Mouse (Mus musculus) embryonic facial prominence, embryonic 15.5 days (tissue): ENCODE results near the gene Tardbp. TPM values are rescaled to one million over a fixed set of nuclear protein-coding genes. Genes with fewer than 3 reads are reported as not detected.

ENCODE experiments used
- ATAC-seq: fragments of 200-750 bp; cut with Nextera tagmentation; 2 replicates; pipeline ENCODE4 v1.8.0; 2017; ENCODE audit warnings: low read depth, moderate TSS enrichment; ENCODE audit not compliant: insufficient number of reproducible peaks, low FRiP score, low TSS enrichment
- H3K27ac ChIP-seq: fragments of 300-500 bp; sonication (generic); replicated peaks from 2 replicates; pipeline ENCODE4 v1.5.1; 2015; ENCODE audit warnings: mild to moderate bottlenecking, inconsistent platforms
- H3K27me3 ChIP-seq: fragments of 300-500 bp; sonication (generic); 2 replicates; pipeline ENCODE4 v1.6.1; 2015; ENCODE audit warnings: inconsistent platforms
- H3K36me3 ChIP-seq: fragments of 300-500 bp; sonication (generic); 2 replicates; pipeline ENCODE4 v1.6.1; 2015; ENCODE audit warnings: mild to moderate bottlenecking, inconsistent platforms
- H3K4me1 ChIP-seq: fragments of 300-500 bp; sonication (generic); 2 replicates; pipeline ENCODE4 v1.6.1; 2015; ENCODE audit warnings: inconsistent platforms
- H3K4me2 ChIP-seq: fragments of 300-500 bp; sonication (generic); replicated peaks from 2 replicates; pipeline ENCODE4 v1.6.1; 2015; ENCODE audit warnings: mild to moderate bottlenecking, inconsistent platforms
- H3K4me3 ChIP-seq: fragments of 300-500 bp; sonication (generic); replicated peaks from 2 replicates; pipeline ENCODE4 v1.5.1; 2015; ENCODE audit warnings: mild to moderate bottlenecking, inconsistent platforms
- H3K9ac ChIP-seq: fragments of 300-500 bp; sonication (generic); 2 replicates; pipeline ENCODE4 v1.6.1; 2015; ENCODE audit warnings: inconsistent platforms
- H3K9me3 ChIP-seq: fragments of 300-500 bp; sonication (generic); replicated peaks from 2 replicates; pipeline ENCODE4 v1.6.1; 2016; ENCODE audit warnings: inconsistent platforms
- WGBS: fragments of 180-500 bp; shearing (Covaris S2); methylation state at CpG from one replicate; pipeline ENCODE4 v1.1.7; 2015; 5-methylcytosine and 5-hydroxymethylcytosine counted together
- polyA plus RNA-seq: library from polyadenylated mRNA; unstranded; fragments of >200 nt; fragmentation: Nextera tagmentation; extraction: Ambion mirVana; gene quantifications from 2 replicates; pipeline ENCODE4 v1.2.1, GENCODE M21; 2015

Gene Tardbp
- polyA plus RNA-seq, 1 experiment from 2014 or later, result 282 TPM

DNA sequence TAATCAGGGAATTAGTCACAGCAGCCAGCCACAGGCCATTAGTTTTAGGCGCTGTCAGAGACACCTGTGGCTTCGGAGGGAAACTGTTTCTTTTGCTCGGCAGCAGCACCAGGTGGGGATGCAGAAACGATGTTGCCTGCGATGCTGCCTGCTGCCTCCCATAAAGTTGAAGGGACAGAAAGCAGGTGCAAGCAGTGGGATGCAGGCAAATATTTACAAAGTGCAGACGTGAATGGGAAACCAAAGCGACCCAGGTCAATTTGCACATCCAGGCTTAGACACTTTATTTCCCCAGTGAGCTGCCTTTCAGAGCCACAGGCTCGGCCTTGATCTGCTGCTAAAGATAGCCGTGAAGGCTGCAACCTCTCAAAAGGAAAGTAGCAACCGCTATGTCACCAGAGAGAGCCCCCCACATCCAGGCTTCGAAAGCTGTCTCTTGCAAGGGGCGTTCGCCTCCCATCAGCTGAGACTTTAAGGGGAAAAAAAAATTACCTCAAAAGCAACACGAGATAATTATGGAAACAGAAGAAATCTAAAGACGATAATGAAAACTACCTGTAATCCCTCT is 30.0 kb upstream of the Tardbp start:
- Histone ChIP-seq H3K27ac (no peak overlapping the region), H3K36me3 (no peaks in the 10 kb centered on the region), H3K9ac (no peak overlapping the region), H3K27me3 (no peaks in the 10 kb centered on the region; the same call in 1 of the 2 replicates), H3K4me3 (no peak overlapping the region), H3K4me1 (peaks cover 1% of the 10 kb centered on the region; the same call in 1 of the 2 replicates), H3K9me3 (no peaks in the 10 kb centered on the region), H3K4me2 (no peak overlapping the region)
- no peak for ATAC-seq
- whole genome bisulfite sequencing, result 43% methylated on average over 15 of the region's 15 CpGs

DNA sequence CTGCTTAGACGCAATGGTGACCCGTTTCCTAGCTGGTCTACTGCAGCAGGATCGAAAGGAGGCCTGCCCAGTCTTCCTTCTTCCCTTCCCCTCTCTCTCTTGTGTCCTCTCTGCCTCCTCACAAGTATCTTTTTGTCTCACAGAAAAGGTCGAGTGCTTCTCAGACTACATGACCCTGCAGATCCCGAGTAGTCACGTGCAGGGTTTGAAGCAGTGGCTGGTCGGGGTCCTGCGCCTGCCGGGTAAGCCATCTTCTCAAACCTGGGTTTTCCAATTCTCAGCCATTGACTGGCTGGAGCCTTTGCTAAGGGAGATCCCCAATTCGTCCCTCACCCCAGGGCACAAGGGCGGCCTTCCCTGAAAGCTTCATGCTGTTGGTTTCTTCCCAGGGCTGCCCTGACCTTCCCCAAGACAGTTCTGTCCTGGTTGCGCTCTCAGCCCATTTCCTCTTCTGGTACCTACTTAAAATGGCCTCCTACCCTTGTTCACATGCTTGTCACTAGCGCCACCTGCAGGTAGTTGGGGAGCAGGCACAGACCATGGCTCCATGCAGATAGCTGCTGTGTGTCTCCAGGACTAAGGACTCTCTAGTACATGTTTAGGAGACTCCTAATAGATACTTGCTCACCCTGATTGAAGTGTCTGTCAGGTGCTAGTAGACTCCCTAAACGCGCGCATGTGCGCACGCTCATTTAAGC is 28.0 kb upstream of the Tardbp start:
- Histone ChIP-seq H3K9ac (no peak overlapping the region), H3K9me3 (no peaks in the 10 kb centered on the region), H3K4me1 (no peaks in the 10 kb centered on the region), H3K27ac (no peak overlapping the region), H3K36me3 (no peaks in the 10 kb centered on the region), H3K27me3 (no peaks in the 10 kb centered on the region; the same call in 1 of the 2 replicates), H3K4me2 (no peak overlapping the region), H3K4me3 (no peak overlapping the region)
- ATAC-seq, result no peak
- WGBS, result 83% methylated on average over 18 of the region's 18 CpGs

DNA sequence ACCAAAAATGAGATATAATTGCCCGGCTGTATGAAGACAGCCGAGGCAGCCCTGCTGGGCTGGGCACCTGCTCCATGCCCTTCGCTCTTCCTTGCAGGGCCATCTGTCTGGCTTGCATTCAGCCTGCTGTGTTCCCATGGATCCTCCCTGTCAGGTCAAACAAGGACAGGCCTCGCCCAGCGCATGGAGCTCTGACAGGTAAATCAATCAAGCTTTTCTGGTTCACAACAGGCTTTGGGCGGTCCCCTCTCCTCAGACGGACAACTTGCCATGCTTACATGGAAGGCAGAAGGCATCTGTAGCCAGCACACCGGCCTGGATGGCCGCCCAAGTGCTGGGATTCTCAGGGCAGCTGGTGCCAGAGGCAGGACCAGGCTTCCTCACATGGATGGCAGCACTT is 24.2 kb upstream of the Tardbp start:
- ATAC-seq, result no peak
- Histone ChIP-seq H3K27me3 (no peaks in the 10 kb centered on the region), H3K4me2 (no peak overlapping the region), H3K9ac (no peak overlapping the region), H3K4me1 (no peaks in the 10 kb centered on the region), H3K4me3 (no peak overlapping the region), H3K9me3 (no peaks in the 10 kb centered on the region), H3K36me3 (no peaks in the 10 kb centered on the region), H3K27ac (no peak overlapping the region)
- 75% methylated on average over 9 of the region's 9 CpGs for WGBS

- H3K4me3 ChIP-seq, result no peak overlapping the region
- 62% methylated on average over 3 of the region's 3 CpGs for WGBS
- H3K4me1 ChIP-seq, result no peaks in the 10 kb centered on the region
- no peaks in the 10 kb centered on the region for H3K27me3 ChIP-seq
- no peak overlapping the region for H3K9ac ChIP-seq
- no peak overlapping the region for H3K27ac ChIP-seq
- no peak overlapping the region for H3K4me2 ChIP-seq
- H3K36me3 ChIP-seq, result no peaks in the 10 kb centered on the region
- no peaks in the 10 kb centered on the region for H3K9me3 ChIP-seq
- no peak for ATAC-seq
These were observed 22.5 kb upstream of the Tardbp start for GRCm38 (mm10) chr4:148649309-148649708.

DNA sequence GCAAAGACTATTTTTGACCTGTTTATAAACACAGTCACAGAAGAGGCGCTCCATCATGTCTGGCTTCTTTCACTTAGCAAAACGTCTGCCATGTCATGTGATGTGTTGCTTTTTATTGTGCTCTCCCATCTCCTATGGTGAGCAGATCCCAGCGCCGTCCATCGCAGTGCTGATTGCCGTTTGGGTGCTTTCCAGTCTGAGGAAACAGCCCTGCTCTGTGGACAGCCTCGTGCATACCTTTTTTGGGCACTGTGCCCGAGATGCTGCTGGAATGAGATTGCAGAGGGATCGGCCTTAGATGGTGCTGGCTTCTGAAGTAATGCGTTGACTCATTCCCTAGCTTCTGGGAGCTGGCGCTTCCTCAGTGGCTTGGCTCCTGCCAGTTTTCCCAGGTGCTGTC is 19.8 kb upstream of the Tardbp start:
- Histone ChIP-seq H3K4me2 (no peak overlapping the region), H3K36me3 (no peaks in the 10 kb centered on the region), H3K4me3 (no peak overlapping the region), H3K9me3 (no peaks in the 10 kb centered on the region), H3K27me3 (no peaks in the 10 kb centered on the region), H3K9ac (no peak overlapping the region), H3K4me1 (peaks cover 4% of the 10 kb centered on the region), H3K27ac (no peak overlapping the region)
- WGBS, result 56% methylated on average over 11 of the region's 11 CpGs
- peak; percentile 17; the same call in 1 of the 2 replicates for ATAC-seq

GRCm38 (mm10) chr4:148644926-148645325 is 18.1 kb upstream of the Tardbp start:
- ATAC-seq, result no peak
- Histone ChIP-seq H3K9me3 (no peaks in the 10 kb centered on the region), H3K4me1 (peaks cover 4% of the 10 kb centered on the region), H3K4me3 (no peak overlapping the region), H3K9ac (no peak overlapping the region), H3K27ac (no peak overlapping the region), H3K27me3 (no peaks in the 10 kb centered on the region), H3K4me2 (no peak overlapping the region), H3K36me3 (no peaks in the 10 kb centered on the region)
- 84% methylated on average over 6 of the region's 6 CpGs for WGBS

GRCm38 (mm10) chr4:148644157-148644511 is 17.3 kb upstream of the Tardbp start:
- H3K4me2 ChIP-seq, result peak overlapping the region; percentile 42
- 7% methylated on average over 9 of the region's 9 CpGs for WGBS
- H3K9ac ChIP-seq, result no peak overlapping the region
- peak overlapping the region; percentile 15; the same call in 1 of the 2 replicates for H3K4me3 ChIP-seq
- H3K4me1 ChIP-seq, result peaks cover 4% of the 10 kb centered on the region
- H3K27me3 ChIP-seq, result no peaks in the 10 kb centered on the region
- H3K27ac ChIP-seq, result no peak overlapping the region
- ATAC-seq, result no peak
- no peaks in the 10 kb centered on the region for H3K9me3 ChIP-seq
- no peaks in the 10 kb centered on the region for H3K36me3 ChIP-seq

GRCm38 (mm10) chr4:148643291-148644156 is 16.7 kb upstream of the Tardbp start, which contains the start of gene Gm572:
Gm572 (plus strand) TSS chr4:148643317.
- 66% methylated on average over 15 of the region's 15 CpGs for WGBS
- peaks cover 4% of the 10 kb centered on the region for H3K4me1 ChIP-seq
- no peak; the same call in 1 of the 2 replicates for ATAC-seq
- no peak within 1 kb of the TSS for H3K9ac ChIP-seq
- no peaks in the 10 kb centered on the region for H3K36me3 ChIP-seq
- peak within 1 kb of the TSS; percentile 42 for H3K4me2 ChIP-seq
- H3K27me3 ChIP-seq, result no peaks in the 10 kb centered on the region
- H3K9me3 ChIP-seq, result no peaks in the 10 kb centered on the region
- no peak within 1 kb of the TSS for H3K27ac ChIP-seq
- peak within 1 kb of the TSS; percentile 15; the same call in 1 of the 2 replicates for H3K4me3 ChIP-seq

DNA sequence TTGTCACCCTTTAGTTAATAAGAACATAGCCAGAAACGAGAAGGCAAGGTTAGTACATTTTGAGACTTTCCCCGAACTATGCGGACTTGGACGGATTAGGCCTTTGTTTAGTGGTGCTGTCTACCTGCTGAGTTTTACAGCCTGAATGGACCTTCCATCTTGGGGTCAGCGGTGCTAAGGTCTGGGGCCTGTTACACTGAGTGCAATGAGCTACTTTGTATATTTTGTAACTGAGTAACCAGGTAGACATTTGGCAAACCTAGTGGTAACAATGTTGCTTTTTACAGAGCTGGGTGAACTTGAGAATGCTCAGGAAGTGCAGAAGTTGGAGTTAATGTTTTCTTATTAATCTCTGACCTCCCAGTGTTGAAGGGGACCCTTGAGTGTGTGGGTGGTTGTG is 14.3 kb upstream of the Tardbp start:
- WGBS, result 85% methylated on average over 5 of the region's 5 CpGs
- Histone ChIP-seq H3K4me3 (no peak overlapping the region), H3K9ac (no peak overlapping the region), H3K4me2 (no peak overlapping the region), H3K9me3 (no peaks in the 10 kb centered on the region), H3K4me1 (peaks cover 4% of the 10 kb centered on the region), H3K36me3 (no peaks in the 10 kb centered on the region), H3K27ac (no peak overlapping the region), H3K27me3 (no peaks in the 10 kb centered on the region)
- ATAC-seq, result no peak

DNA sequence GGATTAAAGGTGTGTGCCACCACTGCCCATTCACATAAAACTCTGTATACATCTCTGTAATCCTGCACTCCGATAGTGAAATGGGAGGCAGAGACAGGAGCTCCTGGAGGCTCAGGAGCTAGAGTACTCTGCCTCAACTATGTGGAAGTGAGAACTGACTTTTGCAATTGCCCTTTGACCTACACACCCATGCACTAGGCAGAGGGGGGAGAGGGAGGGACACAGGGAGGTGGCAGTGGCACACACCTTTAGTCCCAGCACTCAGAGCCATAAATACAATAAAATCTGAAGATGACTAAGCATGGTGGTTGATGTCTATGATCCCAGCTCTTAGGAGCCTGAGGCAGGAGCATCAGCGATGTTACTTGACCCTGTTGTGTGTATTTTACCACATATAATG is 12.6 kb upstream of the Tardbp start:
- no peaks in the 10 kb centered on the region for H3K27me3 ChIP-seq
- no peak overlapping the region for H3K4me2 ChIP-seq
- H3K36me3 ChIP-seq, result no peaks in the 10 kb centered on the region
- no peak overlapping the region for H3K9ac ChIP-seq
- no peak for ATAC-seq
- peaks cover 4% of the 10 kb centered on the region for H3K4me1 ChIP-seq
- no peak overlapping the region for H3K27ac ChIP-seq
- WGBS, result 81% methylated on average over 2 of the region's 2 CpGs
- no peaks in the 10 kb centered on the region for H3K9me3 ChIP-seq
- H3K4me3 ChIP-seq, result no peak overlapping the region

DNA sequence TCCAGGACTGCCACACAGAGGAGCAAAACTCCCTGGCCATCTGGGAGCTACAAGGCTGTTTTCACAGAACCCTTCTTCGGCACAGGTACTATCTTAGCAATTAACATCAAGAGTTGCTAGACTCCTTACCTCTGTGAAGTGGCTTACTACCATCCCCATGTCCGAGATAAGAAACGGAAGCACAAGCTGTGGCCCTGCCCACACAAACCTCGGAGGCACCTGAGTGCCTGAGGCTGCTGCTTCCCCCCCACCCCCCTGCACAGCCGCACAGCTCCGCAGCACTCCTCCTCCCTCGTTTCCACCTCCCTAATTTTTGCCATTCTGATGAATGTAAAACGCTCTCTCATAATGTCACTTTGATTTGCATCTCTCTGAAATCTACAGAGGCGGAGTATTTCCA is 11.5 kb upstream of the Tardbp start:
- H3K4me1 ChIP-seq, result no peaks in the 10 kb centered on the region
- H3K9ac ChIP-seq, result no peak overlapping the region
- no peaks in the 10 kb centered on the region for H3K36me3 ChIP-seq
- H3K4me2 ChIP-seq, result no peak overlapping the region
- no peaks in the 10 kb centered on the region for H3K9me3 ChIP-seq
- 39% methylated on average over 9 of the region's 9 CpGs for WGBS
- no peaks in the 10 kb centered on the region for H3K27me3 ChIP-seq
- no peak overlapping the region for H3K4me3 ChIP-seq
- H3K27ac ChIP-seq, result no peak overlapping the region
- no peak for ATAC-seq
